In genomic region chr1:193580393-193580792, GRCm38 (mm10) we compare ENCODE assay signal across 23 mouse cellular contexts.
DNase-seq lines count a peak whose midpoint lies in the region; ATAC-seq and TF ChIP-seq lines count a peak whose summit lies in the region.
"Had no signal": no experiment of that assay in that cellular context is flagged by ENCODE, and none has a peak within 500 bp of the region (broad histone marks: within the 10 kb centered on the region; RNA-seq: fewer than 3 reads in every experiment).

No protein-coding gene starts in this region.

- no peaks in the 10 kb centered on the region for H3K36me3 ChIP-seq in heart, embryonic 13.5 days
- H3K36me3 ChIP-seq in liver, embryonic 13.5 days = no peaks in the 10 kb centered on the region
- H3K36me3 ChIP-seq in liver, embryonic 11.5 days (ENCODE audit: control insufficient read depth, insufficient read depth, low read length) = no peaks in the 10 kb centered on the region
- H3K36me3 ChIP-seq in MEL (ENCODE audit: control insufficient read depth in 1 of 2, insufficient read depth in 2 of 2, low read length in 2 of 2) = no peaks in the 10 kb centered on the region
- H3K36me3 ChIP-seq: limb, embryonic 15.5 days had no signal

- DNase-seq in heart, adult 8-10 months (ENCODE audit: low spot score) = no peak
- DNase-seq in liver, embryonic 13.5 days = no peak
- no peak for DNase-seq in liver, embryonic 11.5 days (ENCODE audit: low spot score)
- peak; percentile 23 for DNase-seq in MEL (ENCODE audit: low read depth, low spot score)
- DNase-seq: adrenal gland, postnatal 10 days; B cell, adult 2 months; cerebellum, adult 2 months; cerebellum, postnatal 25 days; gastrocnemius, adult 2 months; kidney, adult 8-10 months; kidney, postnatal 10 days; left cerebral cortex, postnatal 4 days; lung, adult 2 months; thymus, postnatal 25 days had no signal

- WGBS in heart, embryonic 13.5 days = 30% methylated on average over 4 of the region's 4 CpGs
- 43% methylated on average over 4 of the region's 4 CpGs for WGBS in liver, embryonic 13.5 days (ENCODE audit: insufficient replicate concordance)
- 54% methylated on average over 4 of the region's 4 CpGs for WGBS in liver, embryonic 11.5 days

- no peak overlapping the region for H3K9ac ChIP-seq in heart, embryonic 13.5 days
- no peak overlapping the region for H3K9ac ChIP-seq in liver, embryonic 13.5 days
- H3K9ac ChIP-seq in liver, embryonic 11.5 days (ENCODE audit: low read depth, low read length) = no peak overlapping the region
- no peak overlapping the region for H3K9ac ChIP-seq in MEL (ENCODE audit: control insufficient read depth, low read depth, low read length, poor library complexity, severe bottlenecking)
- H3K9ac ChIP-seq: hindbrain, embryonic 14.5 days; limb, embryonic 15.5 days had no signal

- H3K27ac ChIP-seq in heart, embryonic 13.5 days (replicated peaks) = no peak overlapping the region
- H3K27ac ChIP-seq in liver, embryonic 13.5 days = no peak overlapping the region
- no peak overlapping the region for H3K27ac ChIP-seq in liver, embryonic 11.5 days (ENCODE audit: low read depth, low read length)
- H3K27ac ChIP-seq in MEL (ENCODE audit: control insufficient read depth, low read depth, low read length) = no peak overlapping the region
- H3K27ac ChIP-seq: gastrocnemius, adult 2 months; hindbrain, embryonic 14.5 days; limb, embryonic 15.5 days; macrophage had no signal

- TF ChIP-seq EP300 in MEL (IDR thresholded peaks at IDR 0.05; ENCODE audit: low read depth in 1 of 2, low read length in 2 of 2) = no peak

- no peak for TF ChIP-seq RAD21 in MEL (IDR thresholded peaks at IDR 0.05; ENCODE audit: low read depth, low read length)

- no peaks in the 10 kb centered on the region for H3K27me3 ChIP-seq in heart, embryonic 13.5 days (replicated peaks)
- H3K27me3 ChIP-seq in liver, embryonic 13.5 days = no peaks in the 10 kb centered on the region
- H3K27me3 ChIP-seq in liver, embryonic 11.5 days (replicated peaks; ENCODE audit: control insufficient read depth, insufficient read depth, low read length) = no peaks in the 10 kb centered on the region
- H3K27me3 ChIP-seq in MEL (ENCODE audit: control insufficient read depth in 1 of 2, insufficient read depth in 2 of 2, low read length in 2 of 2) = no peaks in the 10 kb centered on the region
- H3K27me3 ChIP-seq: limb, embryonic 15.5 days had no signal

- 0 out of 2 replicates have a peak, but pooled peaks have one; percentile 58 for ATAC-seq in heart, embryonic 13.5 days (ENCODE audit: extremely low read depth, insufficient number of reproducible peaks, low FRiP score, low TSS enrichment)
- ATAC-seq in liver, embryonic 13.5 days (ENCODE audit: low read depth) = 0 out of 2 replicates have a peak, but pooled peaks have one; percentile 12
- ATAC-seq in liver, embryonic 11.5 days (replicated peaks; ENCODE audit: low FRiP score) = no peak
- peak; percentile 75 for ATAC-seq in megakaryocyte, adult 5-6 weeks (ENCODE audit: poor library complexity, severe bottlenecking)
- no peak for ATAC-seq in CD4-positive, CD25-positive, alpha-beta regulatory T cell, adult 4 months
- ATAC-seq: forebrain, embryonic 14.5 days; inflammation-experienced regulatory T-cells, adult 6 months had no signal

- H3K9me3 ChIP-seq in heart, embryonic 13.5 days = no peaks in the 10 kb centered on the region
- no peaks in the 10 kb centered on the region for H3K9me3 ChIP-seq in liver, embryonic 13.5 days (replicated peaks)
- H3K9me3 ChIP-seq in liver, embryonic 11.5 days (ENCODE audit: control insufficient read depth, low read length) = no peaks in the 10 kb centered on the region
- H3K9me3 ChIP-seq in MEL (replicated peaks; ENCODE audit: insufficient read depth, low read length) = no peaks in the 10 kb centered on the region
- H3K9me3 ChIP-seq: limb, embryonic 15.5 days had no signal

- no peak overlapping the region for H3K4me3 ChIP-seq in heart, embryonic 13.5 days
- no peak overlapping the region for H3K4me3 ChIP-seq in liver, embryonic 13.5 days (replicated peaks)
- no peak overlapping the region for H3K4me3 ChIP-seq in liver, embryonic 11.5 days (ENCODE audit: low read depth, low read length)
- H3K4me3 ChIP-seq in MEL (ENCODE audit: control insufficient read depth in 1 of 2, insufficient read depth in 1 of 2, low read depth in 2 of 2, low read length in 2 of 2) = no peak overlapping the region
- H3K4me3 ChIP-seq: gastrocnemius, adult 2 months; limb, embryonic 15.5 days had no signal

- H3K79me2 ChIP-seq in MEL (ENCODE audit: control insufficient read depth, insufficient read depth, low read length, poor library complexity) = no peaks in the 10 kb centered on the region

- TF ChIP-seq CTCF in MEL (IDR thresholded peaks at IDR 0.05 in 2 of 3, conservative IDR thresholded peaks at IDR 0.05 in 1 of 3; ENCODE audit: control insufficient read depth in 1 of 3, insufficient read depth in 1 of 3, low read depth in 2 of 3, low read length in 3 of 3, poor library complexity in 1 of 3, severe bottlenecking in 1 of 3) = no peak

- H3K4me2 ChIP-seq in heart, embryonic 13.5 days = no peak overlapping the region
- H3K4me2 ChIP-seq in liver, embryonic 13.5 days = no peak overlapping the region
- no peak overlapping the region for H3K4me2 ChIP-seq in liver, embryonic 11.5 days
- H3K4me2 ChIP-seq: hindbrain, embryonic 14.5 days; limb, embryonic 15.5 days; midbrain, embryonic 11.5 days had no signal

- no peak for TF ChIP-seq POLR2A in MEL (IDR thresholded peaks at IDR 0.05; ENCODE audit: control insufficient read depth in 1 of 2, insufficient read depth in 1 of 2, low read depth in 1 of 2, low read length in 2 of 2, poor library complexity in 1 of 2)

- H3K4me1 ChIP-seq in heart, embryonic 13.5 days = peaks cover 34% of the 10 kb centered on the region
- H3K4me1 ChIP-seq in liver, embryonic 13.5 days (replicated peaks) = no peaks in the 10 kb centered on the region
- no peaks in the 10 kb centered on the region for H3K4me1 ChIP-seq in liver, embryonic 11.5 days (replicated peaks; ENCODE audit: control insufficient read depth, insufficient read depth, low read length)
- no peaks in the 10 kb centered on the region for H3K4me1 ChIP-seq in MEL (ENCODE audit: control insufficient read depth in 1 of 2, insufficient read depth in 2 of 2, low read length in 2 of 2)

TF ChIP-seq in MEL, 35 proteins besides CTCF, POLR2A, EP300 and RAD21:
- TF ChIP-seq UBTF (IDR thresholded peaks at IDR 0.05; ENCODE audit: borderline replicate concordance, insufficient read depth, low read depth, low read length) (no peak), NELFE (IDR thresholded peaks at IDR 0.05; ENCODE audit: low read depth, low read length) (no peak), HCFC1 (IDR thresholded peaks at IDR 0.05; ENCODE audit: low read depth, low read length) (no peak), MAFK (IDR thresholded peaks at IDR 0.05; ENCODE audit: borderline replicate concordance, low read depth, low read length) (no peak), GABPA (IDR thresholded peaks at IDR 0.05; ENCODE audit: low read depth, low read length) (no peak), RCOR1 (IDR thresholded peaks at IDR 0.05; ENCODE audit: low read depth, low read length) (no peak), TAL1 (IDR thresholded peaks at IDR 0.05; ENCODE audit: low read length) (no peak), JUND (IDR thresholded peaks at IDR 0.05; ENCODE audit: low read depth, low read length) (no peak), KAT2A (conservative IDR thresholded peaks at IDR 0.05; ENCODE audit: low read depth, low read length) (no peak), MYB (IDR thresholded peaks at IDR 0.05; ENCODE audit: low read depth, low read length) (no peak), BHLHE40 (IDR thresholded peaks at IDR 0.05; ENCODE audit: borderline replicate concordance, low read depth, low read length) (no peak), ZC3H11A (IDR thresholded peaks at IDR 0.05; ENCODE audit: low read depth, low read length) (no peak), ZMIZ1 (IDR thresholded peaks at IDR 0.05; ENCODE audit: low read depth, low read length) (no peak), SIN3A (IDR thresholded peaks at IDR 0.05; ENCODE audit: low read length) (no peak), ETS1 (IDR thresholded peaks at IDR 0.05; ENCODE audit: low read depth, low read length) (no peak), MAX (IDR thresholded peaks at IDR 0.05; ENCODE audit: low read length) (no peak), E2F4 (IDR thresholded peaks at IDR 0.05; ENCODE audit: borderline replicate concordance, low read depth, low read length) (no peak), TBP (IDR thresholded peaks at IDR 0.05; ENCODE audit: low read depth, low read length) (no peak), MXI1 (IDR thresholded peaks at IDR 0.05; ENCODE audit: low read depth, low read length) (no peak), MEF2A (IDR thresholded peaks at IDR 0.05; ENCODE audit: extremely low read depth, insufficient replicate concordance, low read depth, low read length, poor library complexity, severe bottlenecking) (no peak)
TF ChIP-seq in MEL: peak in this region for 0.

Comparison
In these comparisons a context has a peak if more than half of its experiments do, and no peak if none do; other contexts are left out.
1. ATAC-seq: peak in heart, embryonic 13.5 days (single experiment), liver, embryonic 13.5 days (single experiment) and megakaryocyte, adult 5-6 weeks (single experiment); none in liver, embryonic 11.5 days (single experiment) and CD4-positive, CD25-positive, alpha-beta regulatory T cell, adult 4 months (single experiment).